Mouse (Mus musculus) heart, adult 2 months (tissue): ENCODE results near the gene Gdpd3. TPM values are rescaled to one million over a fixed set of nuclear protein-coding genes. Genes with fewer than 3 reads are reported as not detected.

Experiments used
- DNase-seq, 2 experiments: peaks; one replicate each; pipeline ENCODE4 v3.0.0; 2021
- H3K27ac ChIP-seq: fragments of 200-600 bp; 2 replicates; pipeline ENCODE4 v1.8.1; 2022
- H3K27me3 ChIP-seq: fragments of 200-500 bp; 2 replicates; pipeline ENCODE4 v1.6.1; 2012; ENCODE audit warnings: mild to moderate bottlenecking, low read length, inconsistent platforms, mixed read lengths; ENCODE audit not compliant: control insufficient read depth, insufficient read depth
- H3K36me3 ChIP-seq: fragments of 200-500 bp; 2 replicates; pipeline ENCODE4 v1.6.1; 2012; ENCODE audit warnings: low read length, inconsistent platforms; ENCODE audit not compliant: control insufficient read depth, insufficient read depth
- H3K4me1 ChIP-seq: fragments of 200-500 bp; 2 replicates; pipeline ENCODE4 v1.6.1; 2011; ENCODE audit warnings: low read length; ENCODE audit not compliant: control insufficient read depth, insufficient read depth
- H3K4me3 ChIP-seq: fragments of 200-600 bp; 2 replicates; pipeline ENCODE4 v1.8.1; 2022
- H3K79me2 ChIP-seq: fragments of 200-500 bp; replicated peaks from 2 replicates; pipeline ENCODE4 v1.6.1; 2012; ENCODE audit warnings: mild to moderate bottlenecking, inconsistent platforms, low read length, moderate library complexity, mixed read lengths; ENCODE audit not compliant: control insufficient read depth, insufficient read depth
- H3K9ac ChIP-seq: fragments of 200-500 bp; 2 replicates; pipeline ENCODE4 v1.6.1; 2012; ENCODE audit warnings: low read depth, mild to moderate bottlenecking, control low read depth, inconsistent platforms, low read length, mixed read lengths
- CTCF ChIP-seq: fragments of 200-600 bp; IDR thresholded peaks from 2 replicates; pipeline ENCODE4 v1.8.1; 2022; ENCODE audit warnings: antibody characterized with exemption, mild to moderate bottlenecking, moderate library complexity
- EP300 ChIP-seq: fragments of 200-500 bp; IDR thresholded peaks from 2 replicates; pipeline ENCODE4 v1.6.1; 2011; ENCODE audit warnings: low read depth, low read length, control low read depth; ENCODE audit not compliant: insufficient read depth
- POLR2A ChIP-seq: fragments of 200-500 bp; IDR thresholded peaks from 2 replicates; pipeline ENCODE4 v1.6.1; 2011; ENCODE audit warnings: mild to moderate bottlenecking, low read depth, low read length, control low read depth; ENCODE audit not compliant: insufficient read depth
- WGBS: fragments of 180-500 bp; shearing (Covaris S2); methylation state at CpG from one replicate; pipeline ENCODE4 v1.1.7; 2018; 5-methylcytosine and 5-hydroxymethylcytosine counted together
- intact Hi-C: fragments of 180-260 bp; cut with DNase I; formaldehyde crosslinking; loops from one replicate; pipeline ENCODE4 v1.15.1; 2025
- polyA plus RNA-seq: library from polyadenylated mRNA; depleted of rRNA; stranded (reverse); fragments of >200 nt; gene quantifications from 2 replicates; pipeline ENCODE4 v1.2.3, GENCODE M21; 2012
- total RNA-seq, 2 experiments: library from RNA; stranded (reverse); gene quantifications; 2 replicates each; pipeline ENCODE4 v1.2.3; 2021

Gene Gdpd3
- total and polyA plus RNA-seq, 3 experiments, result 1.3 to 4.3 (median 1.3) TPM

- Histone ChIP-seq H3K79me2 (no peaks in the 10 kb centered on the region), H3K9ac (no peak overlapping the region), H3K4me1 (peaks cover 4% of the 10 kb centered on the region), H3K27ac (no peak overlapping the region), H3K27me3 (no peaks in the 10 kb centered on the region), H3K4me3 (no peak overlapping the region), H3K36me3 (no peaks in the 10 kb centered on the region)
- WGBS, result 80% methylated on average over 11 of the region's 11 CpGs
- no peak for DNase-seq
- intact Hi-C loops, result no loop called here
- no peak for TF ChIP-seq CTCF
- no peak for TF ChIP-seq POLR2A
- no peak for TF ChIP-seq EP300
Measured at GRCm38 (mm10) chr7:126802134-126802889, 36.2 kb downstream of the Gdpd3 start.

- H3K4me1 ChIP-seq, result peaks cover 4% of the 10 kb centered on the region
- no peak for TF ChIP-seq CTCF
- H3K27me3 ChIP-seq, result no peaks in the 10 kb centered on the region
- H3K27ac ChIP-seq, result no peak overlapping the region
- DNase-seq, result no peak
- H3K36me3 ChIP-seq, result no peaks in the 10 kb centered on the region
- 87% methylated on average over 6 of the region's 6 CpGs for WGBS
- H3K4me3 ChIP-seq, result no peak overlapping the region
- intact Hi-C loops, result no loop called here
- H3K9ac ChIP-seq, result no peak overlapping the region
- H3K79me2 ChIP-seq, result no peaks in the 10 kb centered on the region
Measured at GRCm38 (mm10) chr7:126803181-126803580, 37.0 kb downstream of the Gdpd3 start.

- no peak overlapping the region for H3K4me3 ChIP-seq
- TF ChIP-seq CTCF, result no peak
- TF ChIP-seq POLR2A, result no peak
- TF ChIP-seq EP300, result no peak
- intact Hi-C loops, result no loop called here
Measured at GRCm38 (mm10) chr7:126803751-126804150, 37.6 kb downstream of the Gdpd3 start.

GRCm38 (mm10) chr7:126806956-126807355 is 40.8 kb downstream of the Gdpd3 start:
- Histone ChIP-seq H3K36me3 (no peaks in the 10 kb centered on the region), H3K4me1 (peaks cover 1% of the 10 kb centered on the region; the same call in 1 of the 2 replicates), H3K4me3 (no peak overlapping the region), H3K79me2 (no peaks in the 10 kb centered on the region), H3K27me3 (no peaks in the 10 kb centered on the region), H3K27ac (no peak overlapping the region), H3K9ac (no peak overlapping the region)
- TF ChIP-seq POLR2A, result no peak
- TF ChIP-seq CTCF, result no peak
- TF ChIP-seq EP300, result no peak
- WGBS, result 62% methylated on average over 6 of the region's 6 CpGs
- intact Hi-C loops, result no loop called here
- no peak for DNase-seq

More at GRCm38 (mm10) chr7:126803751-126804150, 37.6 kb downstream of the Gdpd3 start:
- Histone ChIP-seq H3K36me3 (no peaks in the 10 kb centered on the region), H3K9ac (no peak overlapping the region), H3K79me2 (no peaks in the 10 kb centered on the region), H3K4me1 (peaks cover 4% of the 10 kb centered on the region), H3K27me3 (no peaks in the 10 kb centered on the region), H3K27ac (no peak overlapping the region)
- no peak for DNase-seq

GRCm38 (mm10) chr7:126807405-126807804 is 41.3 kb downstream of the Gdpd3 start:
- H3K9ac ChIP-seq, result no peak overlapping the region
- 50% methylated on average over 4 of the region's 4 CpGs for WGBS
- TF ChIP-seq CTCF (no peak), POLR2A (no peak), EP300 (no peak)
- no peak overlapping the region for H3K4me3 ChIP-seq
- H3K79me2 ChIP-seq, result no peaks in the 10 kb centered on the region
- DNase-seq, result no peak
- intact Hi-C loops, result no loop called here
- H3K27me3 ChIP-seq, result no peaks in the 10 kb centered on the region
- no peak overlapping the region for H3K27ac ChIP-seq
- H3K4me1 ChIP-seq, result peaks cover 1% of the 10 kb centered on the region; the same call in 1 of the 2 replicates
- H3K36me3 ChIP-seq, result no peaks in the 10 kb centered on the region

- Histone ChIP-seq H3K4me1 (peaks cover 1% of the 10 kb centered on the region; the same call in 1 of the 2 replicates), H3K27ac (peak overlapping the region; percentile 67), H3K9ac (peak overlapping the region; percentile 78), H3K79me2 (no peaks in the 10 kb centered on the region), H3K4me3 (peak overlapping the region; percentile 63), H3K27me3 (no peaks in the 10 kb centered on the region), H3K36me3 (no peaks in the 10 kb centered on the region)
- WGBS, result 1% methylated on average over 43 of the region's 43 CpGs
- intact Hi-C loops, result no loop called here
- TF ChIP-seq EP300 (peak; percentile 78; the same call in 1 of the 2 replicates), POLR2A (peak; percentile 71), CTCF (peak; percentile 35; the same call in 1 of the 2 replicates)
- peak; percentile 91 to 92 for DNase-seq
Measured at GRCm38 (mm10) chr7:126808703-126809455, 42.7 kb downstream of the Gdpd3 start.
